Mouse (Mus musculus) erythroblast, adult 5-6 weeks (primary cell): ENCODE data around the gene Gyg. TPM values are rescaled to one million over a fixed set of nuclear protein-coding genes. Genes with fewer than 3 reads are reported as not detected.

Experiments used
- total RNA-seq, 2 experiments: library from RNA; stranded (forward) in 1 of 2; stranded (reverse) in 1 of 2; fragments of 150-400 nt in 1 of 2; fragments of 200-764, 138-1000 nt in 1 of 2; gene quantifications; 2 replicates each; pipeline versions ENCODE4 v1.2.3 to v1.2.4; 2015 to 2017; ENCODE audit warnings: low replicate concordance in 2 of 2

The Gyg gene
- total RNA-seq, 2 experiments from 2014 or later = 15.5 to 42.5 TPM

Other genes with a start within 250 kb of the Gyg start
- 2.1 and 5.9 TPM in 2 replicates for gene Cp, start 198.3 kb downstream of the Gyg start, total RNA-seq (2015; ENCODE audit: low replicate concordance)
- gene Cp, start 198.3 kb downstream of the Gyg start, total RNA-seq (2017; ENCODE audit: low replicate concordance) = 2.4 and 8.9 TPM in 2 replicates
- gene Hps3, start 120.0 kb downstream of the Gyg start, total RNA-seq (2015; ENCODE audit: low replicate concordance) = 14.0 and 14.6 TPM in 2 replicates
- 5.8 and 8.9 TPM in 2 replicates for gene Hps3, start 120.0 kb downstream of the Gyg start, total RNA-seq (2017; ENCODE audit: low replicate concordance)
- 8.6 and 22.1 TPM in 2 replicates for gene Hltf, start 97.5 kb downstream of the Gyg start, total RNA-seq (2015; ENCODE audit: low replicate concordance)
- 9.3 and 9.5 TPM in 2 replicates for gene Hltf, start 97.5 kb downstream of the Gyg start, total RNA-seq (2017; ENCODE audit: low replicate concordance)
- 71.9 and 122 TPM in 2 replicates for gene Cpa3, start 86.9 kb upstream of the Gyg start, total RNA-seq (2015; ENCODE audit: low replicate concordance)
- gene Cpa3, start 86.9 kb upstream of the Gyg start, total RNA-seq (2017; ENCODE audit: low replicate concordance) = 21.2 and 29.3 TPM in 2 replicates
- not detected in 2 replicates for gene Cpb1, start 120.4 kb upstream of the Gyg start, total RNA-seq (2015; ENCODE audit: low replicate concordance)
- gene Cpb1, start 120.4 kb upstream of the Gyg start, total RNA-seq (2017; ENCODE audit: low replicate concordance) = not detected in 2 replicates
- gene Agtr1b, start 211.9 kb upstream of the Gyg start, total RNA-seq (2015; ENCODE audit: low replicate concordance) = not detected in 2 replicates
- gene Agtr1b, start 211.9 kb upstream of the Gyg start, total RNA-seq (2017; ENCODE audit: low replicate concordance) = not detected in 2 replicates